Mouse (Mus musculus) limb, embryonic 12.5 days (tissue): ENCODE results near the gene Snrnp35. TPM values are rescaled to one million over a fixed set of nuclear protein-coding genes. Genes with fewer than 3 reads are reported as not detected.
"Not testable (repeated sequence)": the region's sequence is repeated elsewhere in the genome, so short reads cannot be mapped to it uniquely, and the experiment has no call there.

Experiments used
- ATAC-seq: fragments of 200-750 bp; cut with Nextera tagmentation; 2 replicates; pipeline ENCODE4 v1.8.0; 2017; ENCODE audit warnings: low read depth, moderate TSS enrichment; ENCODE audit not compliant: insufficient number of reproducible peaks, insufficient read depth, low FRiP score, low TSS enrichment
- H3K27ac ChIP-seq: fragments of 300-500 bp; sonication (generic); 2 replicates; pipeline ENCODE4 v1.5.1; 2016; ENCODE audit warnings: mild to moderate bottlenecking, moderate library complexity
- H3K27me3 ChIP-seq: fragments of 300-500 bp; sonication (generic); 2 replicates; pipeline ENCODE4 v1.6.1; 2016; ENCODE audit warnings: mild to moderate bottlenecking, moderate library complexity
- H3K36me3 ChIP-seq: fragments of 300-500 bp; sonication (generic); 2 replicates; pipeline ENCODE4 v1.6.1; 2016; ENCODE audit warnings: mild to moderate bottlenecking, moderate library complexity
- H3K4me1 ChIP-seq: fragments of 300-500 bp; sonication (generic); replicated peaks from 2 replicates; pipeline ENCODE4 v1.6.1; 2016
- H3K4me2 ChIP-seq: fragments of 300-500 bp; sonication (generic); 2 replicates; pipeline ENCODE4 v1.6.1; 2016; ENCODE audit warnings: mild to moderate bottlenecking, moderate library complexity
- H3K4me3 ChIP-seq: fragments of 300-500 bp; sonication (generic); replicated peaks from 2 replicates; pipeline ENCODE4 v1.5.1; 2016; ENCODE audit warnings: mild to moderate bottlenecking
- H3K9ac ChIP-seq: fragments of 300-500 bp; sonication (generic); replicated peaks from 2 replicates; pipeline ENCODE4 v1.6.1; 2016; ENCODE audit warnings: mild to moderate bottlenecking, moderate library complexity
- H3K9me3 ChIP-seq: fragments of 300-500 bp; sonication (generic); 2 replicates; pipeline ENCODE4 v1.6.1; 2016; ENCODE audit warnings: mild to moderate bottlenecking, moderate library complexity
- WGBS: fragments of 180-500 bp; shearing (Covaris S2); methylation state at CpG from one replicate; pipeline ENCODE4 v1.1.7; 2016; 5-methylcytosine and 5-hydroxymethylcytosine counted together
- polyA plus RNA-seq: library from polyadenylated mRNA; unstranded; fragments of >200 nt; fragmentation: Nextera tagmentation; extraction: Ambion mirVana; gene quantifications from 2 replicates; pipeline ENCODE4 v1.2.1, GENCODE M21; 2016

Snrnp35 gene
- polyA plus RNA-seq, 1 experiment from 2014 or later, result 27.0 TPM

DNA sequence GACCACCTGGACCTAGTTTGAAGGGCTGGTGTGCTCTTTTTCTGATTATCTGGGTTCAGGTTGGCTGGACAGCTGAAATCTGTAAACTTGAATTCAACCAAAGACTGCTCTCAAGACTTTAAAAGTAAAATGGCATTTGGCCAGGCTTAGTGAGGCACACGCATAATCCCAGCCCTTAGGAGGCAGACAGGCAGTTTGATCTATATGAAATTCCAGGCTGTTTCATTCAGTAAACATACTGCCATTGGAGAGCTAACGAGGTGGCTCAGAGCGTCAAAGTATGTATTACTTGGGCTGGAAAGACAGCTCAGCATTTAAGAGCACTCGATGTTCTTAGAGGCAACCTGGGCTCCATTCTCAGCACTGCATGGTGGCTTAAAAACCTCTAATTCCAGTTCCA lies 8.8 kb downstream of the Snrnp35 start:
- Histone ChIP-seq H3K27ac (no peak overlapping the region), H3K27me3 (no peaks in the 10 kb centered on the region), H3K9me3 (no peaks in the 10 kb centered on the region), H3K4me3 (no peak overlapping the region), H3K4me2 (no peak overlapping the region), H3K4me1 (no peaks in the 10 kb centered on the region), H3K9ac (no peak overlapping the region), H3K36me3 (peaks cover 91% of the 10 kb centered on the region)
- WGBS, result 85% methylated on average over 4 of the region's 4 CpGs
- no peak for ATAC-seq

DNA sequence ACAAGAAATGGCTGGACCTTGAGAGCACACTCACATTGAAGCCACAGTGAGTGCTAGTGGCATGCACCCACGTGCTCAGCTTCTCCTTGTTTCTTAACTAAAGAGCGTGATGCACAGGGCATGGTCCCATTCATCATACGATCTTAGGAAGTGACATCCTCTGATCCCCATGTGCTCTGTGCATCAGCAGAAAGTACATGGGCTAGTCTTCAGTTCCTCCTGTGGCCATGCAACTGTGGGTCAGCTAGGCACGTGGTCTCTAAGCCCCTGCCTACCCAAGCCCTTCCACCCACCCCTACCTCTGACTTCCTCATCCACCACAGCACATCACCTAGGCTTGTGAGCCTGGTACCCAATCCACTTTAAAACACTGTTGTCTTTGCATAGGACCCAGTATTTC lies 9.7 kb downstream of the Snrnp35 start:
- Histone ChIP-seq H3K4me1 (no peaks in the 10 kb centered on the region), H3K9ac (no peak overlapping the region), H3K36me3 (peaks cover 95% of the 10 kb centered on the region), H3K27me3 (no peaks in the 10 kb centered on the region), H3K27ac (no peak overlapping the region), H3K4me2 (no peak overlapping the region), H3K4me3 (no peak overlapping the region), H3K9me3 (no peaks in the 10 kb centered on the region)
- 84% methylated on average over 4 of the region's 4 CpGs for WGBS
- ATAC-seq, result no peak

DNA sequence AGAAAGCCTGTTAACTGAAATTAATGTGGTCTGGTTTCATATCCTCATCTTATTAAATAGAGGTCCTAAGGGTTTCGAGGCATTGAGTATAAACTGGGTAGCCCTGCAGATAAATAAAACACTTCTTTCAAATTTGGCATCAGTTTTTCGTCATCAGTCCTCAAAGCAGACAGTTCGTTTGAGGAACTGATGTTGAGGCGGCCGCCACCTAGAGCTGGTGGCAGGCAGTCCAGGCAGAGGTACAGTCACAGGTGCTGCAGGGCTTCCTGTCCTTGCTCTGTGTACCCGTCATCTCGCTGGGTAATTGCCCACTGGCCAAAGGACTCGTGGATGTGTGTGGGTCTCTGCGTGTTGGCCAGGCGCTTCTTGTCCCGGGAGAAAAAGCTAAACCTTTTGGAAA lies 10.5 kb downstream of the Snrnp35 start:
- 86% methylated on average over 11 of the region's 11 CpGs for WGBS
- no peaks in the 10 kb centered on the region for H3K4me1 ChIP-seq
- no peak overlapping the region for H3K4me2 ChIP-seq
- no peak overlapping the region for H3K4me3 ChIP-seq
- H3K9me3 ChIP-seq, result no peaks in the 10 kb centered on the region
- peaks cover 98% of the 10 kb centered on the region for H3K36me3 ChIP-seq
- no peaks in the 10 kb centered on the region for H3K27me3 ChIP-seq
- H3K27ac ChIP-seq, result no peak overlapping the region
- no peak for ATAC-seq
- H3K9ac ChIP-seq, result no peak overlapping the region

DNA sequence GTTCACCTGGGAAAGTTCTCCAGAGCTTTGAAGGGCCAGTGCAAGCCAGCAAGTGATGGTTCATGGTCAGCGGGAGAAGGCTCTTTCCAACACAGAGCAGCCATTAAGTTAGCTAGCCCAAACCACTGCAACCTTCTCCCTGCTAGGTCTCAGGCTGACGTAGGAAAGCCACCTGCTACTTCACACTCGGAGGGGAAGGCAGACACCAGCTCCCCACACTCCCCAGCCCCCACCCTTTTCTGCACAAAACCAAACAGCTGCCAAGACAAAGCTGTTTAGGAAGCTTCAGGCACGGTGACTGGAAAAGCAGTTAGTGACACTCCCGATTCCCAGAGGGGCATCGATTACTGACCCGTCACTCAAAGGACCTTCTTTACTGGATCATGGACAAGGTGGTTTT lies 12.6 kb downstream of the Snrnp35 start:
- no peak overlapping the region for H3K27ac ChIP-seq
- ATAC-seq, result no peak
- H3K9me3 ChIP-seq, result no peaks in the 10 kb centered on the region
- peaks cover 92% of the 10 kb centered on the region for H3K36me3 ChIP-seq
- no peak overlapping the region for H3K4me3 ChIP-seq
- no peak overlapping the region for H3K4me2 ChIP-seq
- WGBS, result 76% methylated on average over 7 of the region's 7 CpGs
- H3K27me3 ChIP-seq, result no peaks in the 10 kb centered on the region
- no peaks in the 10 kb centered on the region for H3K4me1 ChIP-seq
- no peak overlapping the region for H3K9ac ChIP-seq

DNA sequence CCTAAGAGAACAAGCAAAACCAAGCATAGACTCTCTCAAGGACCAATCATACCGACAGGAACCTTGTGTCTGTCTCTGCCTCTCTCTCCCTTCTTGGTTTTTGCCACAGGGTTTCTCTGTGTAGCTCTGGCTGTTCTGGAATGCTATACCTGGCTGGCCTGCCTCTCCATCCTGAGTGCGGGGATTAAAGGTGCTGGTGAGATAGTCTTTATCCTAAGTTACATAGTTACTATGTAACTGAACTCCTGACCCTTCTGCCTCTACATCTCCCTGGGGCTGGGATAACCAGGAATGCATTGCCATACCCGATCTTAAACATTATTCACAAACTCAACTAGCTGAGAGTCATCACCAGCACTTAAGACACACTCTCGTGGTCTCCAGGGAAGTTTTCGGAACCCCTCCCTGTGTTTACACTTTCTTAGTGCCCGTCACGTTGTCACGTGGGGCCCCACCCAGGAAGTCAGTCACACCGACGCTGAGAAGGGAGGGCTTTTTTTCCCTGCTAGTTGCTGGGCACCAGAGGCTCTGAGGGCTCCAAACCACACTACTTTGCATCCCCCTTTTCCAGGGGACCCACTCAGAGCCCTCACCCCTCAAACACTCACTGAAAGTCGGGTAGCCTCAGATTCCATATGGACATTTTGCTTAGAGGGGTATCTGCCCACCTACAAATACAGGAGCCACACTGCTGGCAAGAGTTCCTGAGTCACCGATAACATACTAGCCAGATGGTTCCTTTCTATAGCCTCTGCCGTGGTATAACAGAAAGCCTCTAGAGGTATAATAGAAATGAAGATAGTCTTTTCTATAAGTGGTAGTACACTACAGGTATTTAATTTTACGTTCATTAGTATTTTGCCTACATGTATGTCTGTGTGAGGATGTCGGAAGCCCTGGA lies 13.9 kb downstream of the Snrnp35 start:
- H3K9ac ChIP-seq, result no peak overlapping the region
- no peak overlapping the region for H3K4me2 ChIP-seq
- ATAC-seq, result no peak
- H3K27ac ChIP-seq, result no peak overlapping the region
- H3K9me3 ChIP-seq, result no peaks in the 10 kb centered on the region
- no peak overlapping the region for H3K4me3 ChIP-seq
- 73% methylated on average over 15 of the region's 15 CpGs for WGBS
- H3K4me1 ChIP-seq, result no peaks in the 10 kb centered on the region
- peaks cover 92% of the 10 kb centered on the region for H3K36me3 ChIP-seq
- H3K27me3 ChIP-seq, result no peaks in the 10 kb centered on the region

DNA sequence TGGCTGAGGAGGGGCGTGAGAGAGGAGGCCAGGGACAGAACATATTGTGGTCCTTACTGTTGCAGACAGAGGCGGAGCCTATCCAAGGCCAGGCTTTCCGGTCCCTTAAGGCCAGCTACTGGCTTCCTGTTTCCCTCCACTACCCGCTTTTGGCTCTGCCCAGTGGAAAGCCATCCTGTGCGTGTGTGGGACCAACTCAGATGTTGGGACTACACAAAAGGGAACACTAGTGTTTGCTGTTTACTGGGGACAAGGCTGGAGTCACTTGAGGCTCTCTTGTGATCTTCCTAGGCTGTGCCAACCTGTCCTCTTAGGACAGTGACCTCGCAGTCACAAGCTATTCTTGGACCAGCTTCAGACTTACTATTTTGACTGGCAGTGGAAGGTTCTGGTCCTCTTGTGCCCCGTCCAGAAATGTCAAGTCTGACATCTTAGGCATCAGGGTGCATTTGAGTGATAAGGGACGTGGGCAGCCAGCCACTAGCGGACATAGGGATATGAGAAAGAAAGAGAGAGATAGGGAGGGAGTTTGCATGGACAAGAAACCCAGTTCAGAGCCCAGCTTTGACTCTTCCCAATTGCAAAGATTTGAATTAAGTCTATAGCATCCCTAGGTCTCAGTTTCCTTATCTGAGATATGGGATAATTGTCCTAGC lies 15.4 kb downstream of the Snrnp35 start:
- 83% methylated on average over 9 of the region's 9 CpGs for WGBS

DNA sequence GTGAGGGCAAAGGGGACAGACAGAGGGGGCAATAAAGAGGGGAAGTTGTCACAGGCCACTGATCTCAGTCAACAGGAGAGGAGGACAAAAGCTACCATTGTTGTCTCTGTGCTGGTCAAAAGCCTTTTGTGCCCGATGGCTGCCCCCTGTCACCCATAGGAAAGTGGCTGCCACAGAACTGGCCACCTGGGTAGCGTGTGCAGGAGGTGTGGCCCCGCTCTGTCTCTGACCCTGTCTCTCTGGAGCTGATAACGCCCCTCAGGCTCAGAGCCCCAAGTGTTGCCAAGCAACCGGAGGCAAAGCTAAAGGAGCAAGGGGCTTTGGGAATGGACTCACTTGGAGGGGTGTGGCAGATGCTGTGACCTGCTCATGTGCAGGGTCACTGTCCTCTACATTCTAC lies 16.1 kb downstream of the Snrnp35 start:
- Histone ChIP-seq H3K4me3 (no peak overlapping the region), H3K9ac (no peak overlapping the region), H3K4me1 (no peaks in the 10 kb centered on the region), H3K27ac (no peak overlapping the region), H3K36me3 (peaks cover 92% of the 10 kb centered on the region), H3K27me3 (no peaks in the 10 kb centered on the region), H3K4me2 (no peak overlapping the region), H3K9me3 (no peaks in the 10 kb centered on the region)
- WGBS, result 70% methylated on average over 5 of the region's 5 CpGs
- no peak for ATAC-seq

More for the DNA sequence above, 15.4 kb downstream of the Snrnp35 start:
- H3K27me3 ChIP-seq, result no peaks in the 10 kb centered on the region
- H3K36me3 ChIP-seq, result peaks cover 92% of the 10 kb centered on the region
- ATAC-seq, result no peak
- no peaks in the 10 kb centered on the region for H3K9me3 ChIP-seq
- no peak overlapping the region for H3K4me2 ChIP-seq
- no peak overlapping the region for H3K9ac ChIP-seq
- H3K4me1 ChIP-seq, result no peaks in the 10 kb centered on the region
- H3K27ac ChIP-seq, result no peak overlapping the region
- H3K4me3 ChIP-seq, result no peak overlapping the region

DNA sequence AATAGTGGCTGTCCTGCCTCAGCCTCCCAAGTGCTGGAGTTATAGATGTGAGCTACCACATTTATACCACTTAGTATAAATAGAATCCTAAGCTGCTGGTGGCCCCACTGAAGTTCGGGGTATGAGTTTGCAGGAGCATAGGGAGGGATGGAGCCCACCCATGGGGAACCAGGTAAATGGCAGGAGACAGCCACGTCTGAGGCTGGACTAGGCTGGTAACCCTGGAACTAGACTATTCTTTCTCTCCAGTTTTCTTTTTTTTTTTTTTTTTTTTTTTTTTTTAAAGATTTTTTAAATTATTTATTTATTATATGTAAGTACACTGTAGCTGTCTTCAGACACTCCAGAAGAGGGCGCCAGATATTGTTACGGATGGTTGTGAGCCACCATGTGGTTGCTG lies 17.1 kb downstream of the Snrnp35 start:
- WGBS, result 82% methylated on average over 2 of the region's 4 CpGs
- not testable (repeated sequence) for ATAC-seq

DNA sequence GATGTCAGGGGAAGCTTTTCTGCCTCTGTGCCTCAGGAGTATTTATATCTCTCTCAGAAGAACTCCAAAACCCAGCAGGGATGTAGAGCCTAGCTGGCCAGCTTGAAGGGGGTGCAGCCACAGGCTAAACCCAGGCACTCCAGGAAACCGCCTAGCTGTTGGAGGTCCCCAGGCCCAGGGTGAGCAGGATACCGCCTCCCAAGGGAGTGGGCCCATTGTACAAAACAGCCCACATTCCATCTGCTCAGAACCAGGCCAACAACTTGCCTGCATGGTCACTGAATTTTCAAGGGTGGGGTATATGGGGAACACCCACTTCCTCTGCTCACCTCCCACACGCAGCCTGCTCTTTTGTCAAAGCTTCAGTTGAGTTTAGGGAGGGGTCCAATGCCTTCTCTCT lies 17.6 kb downstream of the Snrnp35 start:
- no peak overlapping the region for H3K9ac ChIP-seq
- peaks cover 89% of the 10 kb centered on the region for H3K36me3 ChIP-seq
- no peak for ATAC-seq
- no peak overlapping the region for H3K4me2 ChIP-seq
- H3K9me3 ChIP-seq, result no peaks in the 10 kb centered on the region
- no peak overlapping the region for H3K4me3 ChIP-seq
- H3K27ac ChIP-seq, result no peak overlapping the region
- WGBS, result 99% methylated on average over 3 of the region's 3 CpGs
- no peaks in the 10 kb centered on the region for H3K27me3 ChIP-seq
- no peaks in the 10 kb centered on the region for H3K4me1 ChIP-seq

More for the DNA sequence above, 17.1 kb downstream of the Snrnp35 start:
- H3K27ac ChIP-seq, H3K9me3 ChIP-seq, H3K4me2 ChIP-seq, H3K27me3 ChIP-seq, H3K9ac ChIP-seq, H3K4me3 ChIP-seq, H3K4me1 ChIP-seq: not testable (repeated sequence)
- H3K36me3 ChIP-seq, result peaks cover 90% of the 10 kb centered on the region

DNA sequence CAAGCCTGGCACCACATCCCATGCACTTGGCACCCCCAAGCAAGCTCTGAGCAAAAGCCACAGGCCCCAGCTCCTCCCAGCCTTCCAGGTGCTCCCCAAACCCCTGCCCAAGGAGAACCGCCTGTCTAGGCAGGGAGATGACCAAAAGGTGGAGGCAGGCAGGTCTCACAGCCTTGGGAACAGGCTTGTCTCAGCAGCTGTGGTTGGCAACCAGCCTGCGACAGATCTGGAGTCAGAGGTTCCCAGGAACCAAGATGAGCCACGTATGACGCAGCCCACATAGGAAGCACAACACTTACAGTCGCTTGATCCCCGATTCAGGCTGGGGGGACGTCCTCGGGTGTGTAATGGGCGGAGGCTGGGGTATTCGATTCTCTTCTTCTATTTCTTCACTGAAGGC lies 18.6 kb downstream of the Snrnp35 start:
- Histone ChIP-seq H3K9ac (no peak overlapping the region), H3K27ac (no peak overlapping the region), H3K9me3 (no peaks in the 10 kb centered on the region), H3K4me1 (0 out of 2 replicates have a peak, but pooled peaks cover under 1% of the 10 kb centered on the region), H3K4me3 (no peak overlapping the region), H3K36me3 (peaks cover 88% of the 10 kb centered on the region), H3K27me3 (no peaks in the 10 kb centered on the region), H3K4me2 (no peak overlapping the region)
- WGBS, result 89% methylated on average over 10 of the region's 10 CpGs
- ATAC-seq, result no peak

DNA sequence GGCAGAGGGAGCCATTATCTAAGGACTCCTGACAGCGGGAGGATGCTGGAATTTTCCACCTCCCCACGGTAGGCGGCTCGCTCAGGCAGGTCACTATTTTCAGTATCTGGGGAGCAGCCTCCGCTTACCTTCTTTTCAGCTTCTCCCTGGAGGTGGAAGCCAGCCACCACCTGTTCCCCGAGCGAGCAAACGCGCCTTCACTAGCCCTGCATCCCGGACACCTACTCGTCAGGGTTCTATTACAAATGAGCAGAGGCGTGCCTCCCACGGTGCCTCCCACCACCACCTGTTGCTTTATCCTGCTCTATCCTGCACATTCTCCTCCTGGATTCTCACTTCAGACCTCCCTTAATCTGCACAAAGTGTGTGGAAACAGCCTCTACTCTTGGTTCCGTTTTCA lies 20.8 kb downstream of the Snrnp35 start:
- Histone ChIP-seq H3K9ac (no peak overlapping the region), H3K4me2 (no peak overlapping the region), H3K36me3 (peaks cover 87% of the 10 kb centered on the region), H3K27ac (no peak overlapping the region), H3K4me1 (peaks cover 3% of the 10 kb centered on the region; the same call in 1 of the 2 replicates), H3K27me3 (no peaks in the 10 kb centered on the region), H3K9me3 (no peaks in the 10 kb centered on the region), H3K4me3 (no peak overlapping the region)
- no peak for ATAC-seq
- 69% methylated on average over 14 of the region's 14 CpGs for WGBS
